Mouse (Mus musculus) erythroblast, embryonic 14.5 days (primary cell): ENCODE results near the gene 1700018F24Rik.
"Not testable (repeated sequence)": the region's sequence is repeated elsewhere in the genome, so short reads cannot be mapped to it uniquely, and the experiment has no call there.

ENCODE experiments used
- GATA1 ChIP-seq: IDR thresholded peaks from 2 replicates; pipeline ENCODE4 v1.6.1; 2012; ENCODE audit warnings: low read length, inconsistent platforms, mixed read lengths
- TAL1 ChIP-seq: IDR thresholded peaks from 3 replicates; pipeline ENCODE4 v1.6.1; 2012; ENCODE audit warnings: low read length, inconsistent platforms, mixed read lengths

GRCm38 (mm10) chr5:145042690-145043089 is at the start of gene 1700018F24Rik:
- not testable (repeated sequence) for TF ChIP-seq GATA1, TAL1
